Mouse (Mus musculus): ENCODE data around the gene Asic2.
A peak's percentile ranks its signal among the peaks of the same experiment; 100 is the strongest.

The Asic2 gene

GRCm38 (mm10) chr11:80889336-80890063 is 1078.8 kb downstream of the Asic2 start:
- no peak for DNase-seq

GRCm38 (mm10) chr11:80887021-80887420 is 1081.2 kb downstream of the Asic2 start:
- DNase-seq: no peak

DNA sequence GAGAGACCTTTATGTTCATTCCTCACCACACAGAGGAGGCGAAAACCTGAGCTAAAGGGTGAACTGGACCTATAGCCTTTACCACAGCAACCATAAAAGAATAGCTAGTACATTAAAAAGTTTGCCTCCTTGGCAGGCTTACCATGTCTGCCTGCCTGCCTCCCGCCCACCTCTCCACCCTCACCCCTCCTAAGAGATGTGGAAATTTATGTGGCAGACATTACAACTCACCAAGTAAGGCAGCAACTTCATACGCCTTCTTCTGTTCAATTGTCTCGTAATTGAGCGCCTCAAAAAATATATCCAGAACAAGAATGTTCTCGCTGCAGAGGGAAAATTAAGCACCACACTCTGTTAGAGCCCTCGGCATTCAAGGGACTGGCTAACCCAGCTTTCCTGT is 1081.9 kb downstream of the Asic2 start:
- DNase-seq: no peak

DNA sequence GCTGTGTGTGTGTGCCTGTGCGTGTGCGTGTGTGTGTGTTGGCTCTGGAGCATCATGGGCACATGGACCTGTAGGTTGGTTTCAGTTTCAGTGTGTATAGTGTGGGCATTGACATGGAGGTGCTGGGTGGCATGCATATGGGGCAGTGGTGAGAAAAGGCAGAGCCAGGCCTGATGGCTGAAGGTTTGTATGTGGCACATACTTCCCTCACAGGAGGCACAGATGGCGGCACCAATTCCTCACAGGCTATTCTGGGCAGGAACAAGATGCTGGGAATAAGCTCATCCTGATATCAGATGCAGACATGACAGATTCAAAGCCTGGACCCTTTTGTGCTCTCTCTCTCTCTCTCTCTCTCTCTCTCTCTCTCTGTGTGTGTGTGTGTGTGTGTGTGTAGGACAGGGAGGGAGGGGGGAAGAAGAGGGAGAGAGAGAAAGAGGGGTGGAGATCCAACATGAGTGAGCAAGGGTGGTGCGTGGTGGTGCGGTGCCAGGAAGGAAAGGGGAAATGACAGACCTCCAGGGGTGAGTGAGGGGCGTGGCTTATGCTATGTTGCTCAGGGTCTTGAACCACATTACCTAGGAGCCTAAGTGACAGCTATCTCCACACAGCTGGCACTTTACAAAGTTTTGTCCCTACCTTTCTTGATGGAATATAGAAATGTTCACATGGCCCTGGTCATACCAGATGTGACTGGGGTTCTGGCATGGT is 1083.6 kb downstream of the Asic2 start:
- no peak for DNase-seq

DNA sequence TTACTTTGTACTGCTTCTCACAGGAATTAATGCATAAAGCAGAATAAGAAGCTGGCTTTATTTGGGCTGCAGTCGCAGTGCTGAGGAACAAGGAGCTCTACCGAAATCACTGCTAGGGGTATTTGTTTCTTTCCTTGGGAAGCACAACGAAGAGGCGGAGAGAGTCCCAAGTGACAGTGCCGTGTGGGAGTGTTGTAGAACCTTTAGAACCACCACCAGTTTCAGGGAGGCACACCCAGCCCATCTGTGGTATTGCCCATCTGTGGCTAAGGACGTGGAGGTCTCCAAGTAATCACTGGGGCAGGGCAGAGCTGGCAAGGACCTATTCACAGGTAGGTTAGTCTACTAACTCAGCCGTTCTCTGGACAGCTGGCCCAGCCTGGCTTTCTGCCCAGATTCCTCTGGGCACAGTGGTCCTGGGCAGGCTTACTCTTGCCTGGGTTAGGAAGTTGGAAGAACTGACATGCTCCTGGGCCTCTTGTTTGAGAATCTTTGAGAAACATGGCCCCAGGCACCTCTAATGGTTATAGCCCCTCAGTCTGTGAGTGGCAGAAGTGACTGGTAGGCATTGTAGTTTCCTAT is 1085.9 kb downstream of the Asic2 start:
- DNase-seq: no peak

DNA sequence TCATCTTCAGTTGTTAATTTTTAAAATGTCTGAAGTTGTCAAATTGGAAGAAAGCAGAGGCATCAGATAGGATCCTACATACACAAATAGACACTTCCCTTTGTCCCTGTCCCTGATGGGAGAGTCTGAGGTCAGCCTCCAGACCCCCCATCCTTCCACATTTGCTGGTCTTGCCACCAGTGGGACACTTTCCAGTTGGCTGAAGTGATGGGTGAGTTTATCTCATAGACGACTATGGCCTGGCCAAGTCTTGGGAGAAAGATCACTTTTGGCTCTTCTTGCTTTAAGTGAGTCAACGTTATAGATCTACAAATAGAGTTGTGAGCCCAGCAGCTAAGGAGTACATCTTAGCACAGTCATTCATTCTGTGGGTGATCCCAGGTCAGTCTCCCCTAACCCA is 1090.2 kb downstream of the Asic2 start:
- no peak for DNase-seq

- DNase-seq: no peak
Measured at GRCm38 (mm10) chr11:80877131-80877651, 1091.1 kb downstream of the Asic2 start.

- DNase-seq: peak; percentile 92
Measured at GRCm38 (mm10) chr11:80872509-80873474, 1095.5 kb downstream of the Asic2 start.

- no peak for DNase-seq
Measured at GRCm38 (mm10) chr11:80868039-80868438, 1100.2 kb downstream of the Asic2 start.

DNA sequence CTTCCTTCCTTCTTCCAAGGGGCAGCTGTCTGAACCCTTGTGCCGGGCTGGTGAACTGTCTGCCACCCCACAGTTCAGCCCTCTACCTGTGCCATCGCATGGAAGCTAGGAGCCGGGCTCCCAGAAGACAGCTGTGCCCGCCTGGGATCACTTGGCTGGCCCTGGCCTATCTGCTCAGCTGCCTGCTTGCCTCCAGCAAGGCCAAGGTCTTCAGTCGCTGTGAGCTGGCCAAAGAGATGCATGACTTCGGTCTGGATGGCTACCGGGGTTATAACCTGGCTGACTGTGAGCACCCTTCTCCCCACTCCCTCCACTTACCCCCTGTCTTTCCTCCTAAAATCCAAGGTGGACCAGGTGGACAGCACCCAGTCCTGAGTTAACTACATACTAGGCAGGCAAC is 1105.3 kb downstream of the Asic2 start:
- DNase-seq: no peak

DNA sequence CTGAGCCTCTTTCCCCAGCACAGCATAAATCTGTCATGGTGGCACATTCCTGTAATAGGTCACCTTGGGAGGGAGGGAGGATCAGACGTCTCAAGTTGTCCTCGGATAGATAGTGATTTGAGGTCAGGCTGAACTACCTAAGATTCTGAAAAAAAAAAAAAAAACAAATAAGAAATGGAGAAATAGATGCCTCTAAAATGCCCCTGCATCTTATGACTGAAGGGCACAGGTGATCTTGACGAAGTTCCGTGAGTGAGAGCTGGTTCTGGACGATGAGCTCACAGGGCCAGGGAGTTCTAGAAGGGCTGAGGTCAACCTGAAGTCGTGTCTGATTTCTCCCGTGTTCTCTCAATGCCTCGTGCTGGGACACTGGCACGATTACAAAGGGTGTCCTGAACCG is 1110.2 kb downstream of the Asic2 start, which contains the start of gene Spaca3:
Spaca3 (plus strand) TSS at position 301 of the 400 bp plus-strand sequence.
- no peak for DNase-seq

- DNase-seq: no peak
Measured at GRCm38 (mm10) chr11:80856827-80857226, 1111.4 kb downstream of the Asic2 start.

DNA sequence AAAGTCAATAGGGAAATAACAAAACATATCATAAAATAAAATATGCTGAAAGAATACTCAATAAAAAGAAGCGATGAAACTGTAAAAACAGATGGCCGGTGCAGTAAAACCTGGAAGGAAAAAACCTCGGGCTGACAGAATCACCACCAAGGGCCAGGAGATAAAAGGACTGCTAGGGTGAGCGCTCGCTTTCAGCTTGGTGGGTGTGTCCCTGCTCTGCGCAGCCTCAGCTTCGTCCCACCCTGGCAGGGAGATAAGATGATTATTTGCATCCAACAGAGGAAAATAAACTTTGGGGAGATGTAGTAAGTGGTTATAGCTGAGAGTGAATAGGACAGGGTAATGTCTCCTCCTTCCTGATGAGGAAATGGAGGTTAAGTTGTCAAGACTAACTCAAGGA is 1113.3 kb downstream of the Asic2 start:
- DNase-seq: peak; percentile 79

DNA sequence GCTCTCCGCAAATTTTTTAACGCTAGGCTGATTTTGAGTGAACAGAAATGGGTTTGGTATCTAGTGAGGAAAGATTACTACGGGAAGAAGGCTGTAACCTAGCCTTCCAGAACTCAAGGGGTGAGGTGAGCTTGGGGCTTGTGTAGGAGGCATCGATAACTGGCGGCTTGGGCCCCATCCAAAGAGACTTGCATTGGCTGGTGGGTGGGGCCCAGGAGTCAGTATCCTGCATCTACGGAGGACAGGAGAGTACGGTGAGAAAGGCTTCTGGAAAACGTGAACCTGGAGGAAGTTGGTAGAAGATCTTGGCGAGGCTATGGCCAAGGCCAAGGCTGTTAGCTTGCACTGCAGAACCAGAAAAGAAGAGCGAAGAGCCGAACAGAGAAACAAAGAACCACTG is 1113.8 kb downstream of the Asic2 start:
- no peak for DNase-seq

DNA sequence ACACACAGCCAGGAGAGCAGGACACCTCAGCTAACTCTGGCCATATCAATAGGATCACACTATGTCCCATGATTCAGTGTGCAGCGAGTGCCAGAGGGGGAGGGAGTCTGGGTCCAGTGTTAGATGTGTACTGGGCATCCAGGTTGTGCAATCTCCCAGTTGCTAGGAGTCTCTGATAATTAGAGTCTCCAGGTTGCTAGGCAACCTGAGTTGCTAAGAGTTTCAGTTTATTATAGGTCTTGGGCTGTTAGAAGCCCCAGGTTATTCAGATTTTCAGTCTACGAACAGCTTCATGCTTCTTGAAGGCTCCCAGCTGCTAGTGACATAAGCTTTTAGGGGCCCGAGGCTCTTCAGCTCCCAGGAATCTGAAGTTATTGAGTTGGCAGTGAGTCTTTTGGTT is 1115.2 kb downstream of the Asic2 start:
- DNase-seq: no peak

- DNase-seq: peak; percentile 29
Measured at GRCm38 (mm10) chr11:80851859-80852258, 1116.4 kb downstream of the Asic2 start.

GRCm38 (mm10) chr11:80848131-80848530 is 1120.1 kb downstream of the Asic2 start:
- DNase-seq: no peak

- no peak for DNase-seq
Measured at GRCm38 (mm10) chr11:80846115-80846514, 1122.1 kb downstream of the Asic2 start.

GRCm38 (mm10) chr11:80845486-80845885 is 1122.8 kb downstream of the Asic2 start:
- no peak for DNase-seq

DNA sequence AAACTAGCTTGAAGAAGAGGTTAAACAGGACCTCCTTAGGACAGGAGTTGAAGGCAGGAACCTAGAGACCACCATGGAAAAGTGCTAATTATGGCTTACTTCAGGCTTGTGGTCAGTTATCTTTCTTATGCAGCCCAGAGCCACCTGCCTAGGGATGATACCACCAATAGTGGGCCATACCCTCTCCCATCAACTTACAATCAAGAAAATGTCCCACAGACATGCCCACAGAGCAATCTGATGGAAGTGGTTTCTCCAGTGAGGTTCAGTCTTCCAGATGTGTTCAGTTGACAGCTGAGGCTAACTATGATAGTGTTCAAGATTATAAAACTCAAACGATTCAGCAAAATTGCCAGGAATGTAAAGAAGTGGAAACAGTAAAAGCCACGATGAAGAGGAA is 1124.8 kb downstream of the Asic2 start:
- no peak for DNase-seq

- no peak for DNase-seq
Measured at GRCm38 (mm10) chr11:80838724-80839123, 1129.5 kb downstream of the Asic2 start.

DNA sequence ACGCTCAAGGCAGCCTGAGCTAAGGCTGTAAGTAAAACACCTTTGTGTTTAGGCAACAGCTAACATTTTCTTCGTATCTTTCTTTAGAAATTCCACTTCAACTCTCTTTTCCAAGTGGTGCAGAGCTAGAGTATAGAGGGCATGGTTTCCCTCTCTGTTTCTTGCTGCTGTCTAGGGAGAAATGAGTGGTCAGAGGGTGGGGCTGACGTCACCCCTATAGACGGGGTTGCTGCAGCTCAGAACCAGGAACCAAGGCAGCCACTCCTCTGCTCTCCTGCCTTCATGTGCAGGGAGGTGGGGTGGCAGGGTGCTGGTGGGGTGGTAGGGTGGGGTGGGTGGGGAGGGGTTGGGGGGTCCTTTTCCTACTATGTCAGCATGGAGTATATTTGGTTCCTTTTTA is 1132.4 kb downstream of the Asic2 start:
- DNase-seq: no peak

DNA sequence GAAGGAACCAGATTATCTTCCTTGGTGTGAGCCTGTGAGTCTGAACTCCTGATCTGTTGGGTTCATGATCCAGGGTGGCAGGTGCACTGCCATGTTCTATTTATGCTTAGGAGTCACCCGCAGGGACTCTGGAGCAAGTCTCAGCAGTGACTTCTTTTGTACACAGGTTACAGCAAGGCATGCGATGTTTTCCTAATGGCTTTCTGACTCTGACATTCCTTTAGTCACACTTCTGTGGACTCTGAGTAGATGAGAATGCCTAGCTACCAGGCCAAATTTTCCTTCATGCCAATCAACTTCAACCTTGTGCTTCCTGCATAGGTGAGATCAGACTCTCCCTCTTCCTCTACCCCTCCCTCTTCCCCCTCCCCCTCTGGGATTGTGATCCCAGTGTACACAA is 1132.9 kb downstream of the Asic2 start:
- DNase-seq: no peak
